Mouse (Mus musculus): ENCODE measurements at regions not wholly inside any gene's neighbourhood (a gene's known extent, or its start where the extent isn't known, plus 50 kb on each side); places are given as distances from the start of the nearest gene placed in this dataset.

- no peak for DNase-seq (ENCODE audit: low spot score in 2 of 2)
Measured at GRCm38 (mm10) chr3:73435241-73435640, 273.0 kb downstream of the Bche start.

GRCm38 (mm10) chr3:73434331-73434730 lies 273.9 kb downstream of the Bche start:
- DNase-seq (ENCODE audit: low spot score in 2 of 2): no peak

- DNase-seq (ENCODE audit: low spot score in 2 of 2): no peak
Measured at GRCm38 (mm10) chr3:73409929-73410522, 298.2 kb downstream of the Bche start.

DNA sequence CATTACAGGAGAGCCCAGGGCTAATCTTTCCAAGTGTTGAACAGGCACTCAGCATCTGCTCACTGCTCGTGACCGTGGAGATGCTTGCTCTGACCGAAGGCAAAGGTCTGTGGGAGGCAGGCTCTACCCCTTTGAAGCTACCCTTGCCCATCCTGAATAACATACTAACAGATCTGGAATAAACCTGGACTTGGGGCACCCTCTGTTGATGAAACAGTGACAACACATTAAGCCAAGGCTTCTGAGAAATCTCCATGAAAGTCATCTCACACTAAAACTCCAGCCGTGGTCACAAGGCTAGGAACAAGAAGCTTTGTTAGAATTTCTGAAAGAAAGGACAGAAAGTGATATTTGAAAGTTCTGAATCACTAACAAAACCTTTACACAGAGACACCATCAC lies 306.8 kb downstream of the Bche start:
- DNase-seq (ENCODE audit: low spot score in 2 of 2): peak; percentile 14 to 23

GRCm38 (mm10) chr3:73395808-73396207 lies 312.4 kb downstream of the Bche start:
- DNase-seq (ENCODE audit: low spot score in 2 of 2): no peak

GRCm38 (mm10) chr3:73389722-73390651 lies 318.2 kb downstream of the Bche start:
- no peak for DNase-seq (ENCODE audit: low spot score in 2 of 2)

GRCm38 (mm10) chr3:73354861-73355496 lies 297.4 kb upstream of the Slitrk3 start:
- peak; percentile 15 for DNase-seq (ENCODE audit: low spot score in 2 of 2)

- peak; percentile 26 to 29 for DNase-seq (ENCODE audit: low spot score in 2 of 2)
Measured at GRCm38 (mm10) chr3:73343199-73343598, 285.6 kb upstream of the Slitrk3 start.

DNA sequence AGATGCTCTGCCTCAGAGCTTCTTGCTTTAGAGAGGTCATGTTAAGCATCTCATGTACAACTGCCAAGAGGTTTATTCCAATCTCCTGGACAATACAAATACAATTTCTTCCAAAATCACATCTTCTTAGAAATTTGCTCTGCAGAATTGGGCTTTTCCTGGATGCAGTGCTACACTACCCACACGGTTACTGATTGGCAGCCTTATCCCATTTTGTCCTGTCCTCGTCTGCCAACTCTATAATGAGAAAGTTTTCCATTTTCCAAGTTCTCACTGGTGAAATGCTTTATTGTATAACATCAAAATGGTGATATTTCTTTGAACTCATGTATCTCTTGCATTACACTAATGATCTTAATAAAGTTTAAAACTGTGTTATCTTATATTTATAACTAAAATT lies 282.1 kb upstream of the Slitrk3 start:
- no peak for DNase-seq (ENCODE audit: low spot score in 2 of 2)

GRCm38 (mm10) chr3:73323214-73323613 lies 265.6 kb upstream of the Slitrk3 start:
- no peak for DNase-seq (ENCODE audit: low spot score in 2 of 2)

All from left cerebral cortex, adult 18-20 months (tissue).